Mouse (Mus musculus) midbrain, embryonic 13.5 days (tissue): ENCODE measurements around the gene Tns1. TPM values are rescaled to one million over a fixed set of nuclear protein-coding genes. Genes with fewer than 3 reads are reported as not detected.

Experiments
- ATAC-seq: fragments of 200-750 bp; cut with Nextera tagmentation; 2 replicates; pipeline ENCODE4 v1.8.0; 2017; ENCODE audit warnings: mild to moderate bottlenecking, moderate TSS enrichment, moderate library complexity
- H3K27ac ChIP-seq: fragments of 300-500 bp; sonication (generic); 2 replicates; pipeline ENCODE4 v1.5.1; 2015; ENCODE audit warnings: inconsistent platforms, mild to moderate bottlenecking, moderate library complexity
- H3K27me3 ChIP-seq: fragments of 300-500 bp; sonication (generic); 2 replicates; pipeline ENCODE4 v1.6.1; 2015; ENCODE audit warnings: mild to moderate bottlenecking, inconsistent platforms
- H3K36me3 ChIP-seq: fragments of 300-500 bp; sonication (generic); 2 replicates; pipeline ENCODE4 v1.6.1; 2015; ENCODE audit warnings: mild to moderate bottlenecking, inconsistent platforms
- H3K4me1 ChIP-seq: fragments of 300-500 bp; sonication (generic); replicated peaks from 2 replicates; pipeline ENCODE4 v1.6.1; 2015; ENCODE audit warnings: inconsistent platforms
- H3K4me2 ChIP-seq: fragments of 300-500 bp; sonication (generic); replicated peaks from 2 replicates; pipeline ENCODE4 v1.6.1; 2015; ENCODE audit warnings: moderate library complexity, mild to moderate bottlenecking, inconsistent platforms
- H3K4me3 ChIP-seq: fragments of 300-500 bp; sonication (generic); replicated peaks from 2 replicates; pipeline ENCODE4 v1.5.1; 2015; ENCODE audit warnings: mild to moderate bottlenecking, inconsistent platforms
- H3K9ac ChIP-seq: fragments of 300-500 bp; sonication (generic); replicated peaks from 2 replicates; pipeline ENCODE4 v1.6.1; 2015; ENCODE audit warnings: mild to moderate bottlenecking, inconsistent platforms
- H3K9me3 ChIP-seq: fragments of 300-500 bp; sonication (generic); 2 replicates; pipeline ENCODE4 v1.6.1; 2016; ENCODE audit warnings: mild to moderate bottlenecking, inconsistent platforms
- WGBS: fragments of 180-500 bp; shearing (Covaris S2); methylation state at CpG from one replicate; pipeline ENCODE4 v1.1.7; 2015; 5-methylcytosine and 5-hydroxymethylcytosine counted together
- polyA plus RNA-seq: library from polyadenylated mRNA; unstranded; fragments of >200 nt; fragmentation: Nextera tagmentation; extraction: Ambion mirVana; gene quantifications from 2 replicates; pipeline ENCODE4 v1.2.1, GENCODE M21; 2015

Gene Tns1
- polyA plus RNA-seq, 1 experiment from 2014 or later: 13.2 TPM

GRCm38 (mm10) chr1:73937805-73938204 lies 186.4 kb downstream of the Tns1 start:
- Histone ChIP-seq H3K9me3 (no peaks in the 10 kb centered on the region), H3K27ac (no peak overlapping the region), H3K27me3 (no peaks in the 10 kb centered on the region), H3K4me2 (no peak overlapping the region), H3K36me3 (no peaks in the 10 kb centered on the region), H3K9ac (no peak overlapping the region), H3K4me3 (no peak overlapping the region), H3K4me1 (peaks cover 21% of the 10 kb centered on the region)
- ATAC-seq: 0 out of 2 replicates have a peak, but pooled peaks have one; percentile 5
- WGBS: 30% methylated on average over 6 of the region's 6 CpGs

- H3K36me3 ChIP-seq: no peaks in the 10 kb centered on the region
- no peak overlapping the region for H3K9ac ChIP-seq
- 77% methylated on average over 3 of the region's 3 CpGs for WGBS
Observed at GRCm38 (mm10) chr1:73936537-73936936, 187.7 kb downstream of the Tns1 start.

GRCm38 (mm10) chr1:73935442-73936080 lies 188.7 kb downstream of the Tns1 start:
- Histone ChIP-seq H3K36me3 (no peaks in the 10 kb centered on the region), H3K9ac (no peak overlapping the region), H3K9me3 (no peaks in the 10 kb centered on the region), H3K27ac (no peak overlapping the region), H3K4me1 (peaks cover 10% of the 10 kb centered on the region), H3K27me3 (no peaks in the 10 kb centered on the region), H3K4me2 (no peak overlapping the region), H3K4me3 (no peak overlapping the region)
- 68% methylated on average over 4 of the region's 4 CpGs for WGBS
- ATAC-seq: no peak

More at GRCm38 (mm10) chr1:73936537-73936936, 187.7 kb downstream of the Tns1 start:
- Histone ChIP-seq H3K4me3 (no peak overlapping the region), H3K27ac (no peak overlapping the region), H3K9me3 (no peaks in the 10 kb centered on the region), H3K4me1 (peaks cover 10% of the 10 kb centered on the region), H3K4me2 (no peak overlapping the region), H3K27me3 (no peaks in the 10 kb centered on the region)
- no peak for ATAC-seq

- WGBS: 71% methylated on average over 5 of the region's 5 CpGs
- H3K27me3 ChIP-seq: no peaks in the 10 kb centered on the region
- no peaks in the 10 kb centered on the region for H3K36me3 ChIP-seq
- no peaks in the 10 kb centered on the region for H3K9me3 ChIP-seq
- no peak overlapping the region for H3K4me2 ChIP-seq
- no peak overlapping the region for H3K4me3 ChIP-seq
- no peak for ATAC-seq
- peaks cover 6% of the 10 kb centered on the region for H3K4me1 ChIP-seq
- H3K9ac ChIP-seq: no peak overlapping the region
- no peak overlapping the region for H3K27ac ChIP-seq
Observed at GRCm38 (mm10) chr1:73933146-73933490, 191.1 kb downstream of the Tns1 start.

- H3K36me3 ChIP-seq: no peaks in the 10 kb centered on the region; the same call in 1 of the 2 replicates
- no peaks in the 10 kb centered on the region for H3K27me3 ChIP-seq
- H3K4me3 ChIP-seq: no peak overlapping the region
- H3K9me3 ChIP-seq: no peaks in the 10 kb centered on the region
- peaks cover 3% of the 10 kb centered on the region for H3K4me1 ChIP-seq
- no peak overlapping the region for H3K9ac ChIP-seq
- no peak for ATAC-seq
- no peak overlapping the region for H3K4me2 ChIP-seq
- WGBS: 78% methylated on average over 10 of the region's 10 CpGs
- 0 out of 2 replicates have a peak overlapping the region, but pooled peaks have one; percentile 0 for H3K27ac ChIP-seq
Observed at GRCm38 (mm10) chr1:73932421-73933145, 191.7 kb downstream of the Tns1 start.

GRCm38 (mm10) chr1:73931851-73932250 lies 192.4 kb downstream of the Tns1 start:
- Histone ChIP-seq H3K27ac (no peak overlapping the region), H3K4me1 (no peaks in the 10 kb centered on the region; the same call in 1 of the 2 replicates), H3K9me3 (no peaks in the 10 kb centered on the region), H3K4me2 (no peak overlapping the region), H3K36me3 (no peaks in the 10 kb centered on the region; the same call in 1 of the 2 replicates), H3K9ac (no peak overlapping the region), H3K27me3 (no peaks in the 10 kb centered on the region), H3K4me3 (no peak overlapping the region)
- WGBS: 81% methylated on average over 5 of the region's 5 CpGs
- no peak for ATAC-seq

- Histone ChIP-seq H3K4me1 (no peaks in the 10 kb centered on the region; the same call in 1 of the 2 replicates), H3K4me3 (no peak overlapping the region), H3K27ac (no peak overlapping the region), H3K36me3 (no peaks in the 10 kb centered on the region; the same call in 1 of the 2 replicates), H3K9me3 (no peaks in the 10 kb centered on the region), H3K27me3 (no peaks in the 10 kb centered on the region), H3K4me2 (no peak overlapping the region), H3K9ac (no peak overlapping the region)
- WGBS: 89% methylated on average over 8 of the region's 8 CpGs
- ATAC-seq: no peak
Observed at GRCm38 (mm10) chr1:73930411-73931134, 193.7 kb downstream of the Tns1 start.

- H3K27ac ChIP-seq: no peak overlapping the region
- 91% methylated on average over 5 of the region's 5 CpGs for WGBS
- no peaks in the 10 kb centered on the region for H3K9me3 ChIP-seq
- no peaks in the 10 kb centered on the region for H3K27me3 ChIP-seq
- H3K4me1 ChIP-seq: no peaks in the 10 kb centered on the region; the same call in 1 of the 2 replicates
- no peak overlapping the region for H3K9ac ChIP-seq
- no peak for ATAC-seq
- H3K4me3 ChIP-seq: no peak overlapping the region
- no peak overlapping the region for H3K4me2 ChIP-seq
- H3K36me3 ChIP-seq: peaks cover 2% of the 10 kb centered on the region; the same call in 1 of the 2 replicates
Observed at GRCm38 (mm10) chr1:73929952-73930329, 194.3 kb downstream of the Tns1 start.

GRCm38 (mm10) chr1:73929211-73929951 lies 194.9 kb downstream of the Tns1 start:
- H3K9ac ChIP-seq: no peak overlapping the region
- H3K4me3 ChIP-seq: no peak overlapping the region
- H3K9me3 ChIP-seq: no peaks in the 10 kb centered on the region
- H3K4me1 ChIP-seq: no peaks in the 10 kb centered on the region; the same call in 1 of the 2 replicates
- no peak for ATAC-seq
- no peaks in the 10 kb centered on the region for H3K27me3 ChIP-seq
- WGBS: 53% methylated on average over 15 of the region's 15 CpGs
- H3K4me2 ChIP-seq: no peak overlapping the region
- H3K36me3 ChIP-seq: peaks cover 8% of the 10 kb centered on the region; the same call in 1 of the 2 replicates
- H3K27ac ChIP-seq: no peak overlapping the region

GRCm38 (mm10) chr1:73928385-73928784 lies 195.9 kb downstream of the Tns1 start:
- Histone ChIP-seq H3K9me3 (no peaks in the 10 kb centered on the region), H3K4me3 (no peak overlapping the region), H3K9ac (no peak overlapping the region), H3K4me1 (no peaks in the 10 kb centered on the region; the same call in 1 of the 2 replicates), H3K36me3 (peaks cover 8% of the 10 kb centered on the region; the same call in 1 of the 2 replicates), H3K27me3 (no peaks in the 10 kb centered on the region), H3K27ac (no peak overlapping the region), H3K4me2 (no peak overlapping the region)
- no peak for ATAC-seq
- 95% methylated on average over 8 of the region's 8 CpGs for WGBS

- Histone ChIP-seq H3K36me3 (peaks cover 8% of the 10 kb centered on the region; the same call in 1 of the 2 replicates), H3K27me3 (no peaks in the 10 kb centered on the region), H3K27ac (no peak overlapping the region), H3K4me1 (no peaks in the 10 kb centered on the region; the same call in 1 of the 2 replicates), H3K9ac (no peak overlapping the region), H3K9me3 (no peaks in the 10 kb centered on the region), H3K4me2 (no peak overlapping the region), H3K4me3 (no peak overlapping the region)
- WGBS: 76% methylated on average over 15 of the region's 15 CpGs
- no peak for ATAC-seq
Observed at GRCm38 (mm10) chr1:73927819-73928218, 196.4 kb downstream of the Tns1 start.
